Mouse (Mus musculus): ENCODE measurements around the gene Knop1. TPM values are rescaled to one million over a fixed set of nuclear protein-coding genes. Genes with fewer than 3 reads are reported as not detected.

Gene Knop1
- 10 to 100 TPM; 12.3 to 12.6 TPM for total RNA-seq (2021)
- long read RNA-seq, experiment 1, full-length matches to known transcripts, result 13 of 20 reads
- long read RNA-seq, experiment 1, partial matches to known transcripts, result 0 of 20 reads
- long read RNA-seq, experiment 1, other reads (novel, unspliced or antisense), result 7 of 20 reads
- long read RNA-seq, experiment 2, full-length matches to known transcripts, result 8 of 10 reads
- long read RNA-seq, experiment 2, partial matches to known transcripts, result 1 of 10 reads
- long read RNA-seq, experiment 2, other reads (novel, unspliced or antisense), result 1 of 10 reads

DNA sequence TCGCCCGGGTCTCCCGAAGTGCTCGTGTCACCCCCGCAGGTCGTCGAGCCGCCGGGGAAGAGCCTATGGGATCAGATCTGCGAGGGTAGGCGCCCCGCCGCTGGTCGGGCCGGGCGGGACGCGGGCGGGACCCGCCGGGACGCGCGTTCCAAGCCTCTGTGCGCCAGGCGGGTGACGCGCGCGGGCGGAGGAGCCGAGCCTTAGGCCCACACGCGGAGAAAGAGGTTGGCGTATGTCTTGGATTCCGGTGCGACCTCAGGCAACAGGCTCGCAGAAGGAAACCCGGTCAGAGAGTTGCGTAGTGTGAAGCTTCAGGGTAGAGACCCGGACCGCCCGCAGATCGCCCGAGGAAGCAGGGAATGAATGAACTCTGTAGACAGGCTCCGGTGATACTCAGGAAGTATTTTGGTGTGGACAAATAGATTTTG, at the start of gene Knop1:
Gene Knop1, minus strand, starts transcription at position 378 of the 428 bp plus-strand sequence.
- DNase-seq, result no peak

DNA sequence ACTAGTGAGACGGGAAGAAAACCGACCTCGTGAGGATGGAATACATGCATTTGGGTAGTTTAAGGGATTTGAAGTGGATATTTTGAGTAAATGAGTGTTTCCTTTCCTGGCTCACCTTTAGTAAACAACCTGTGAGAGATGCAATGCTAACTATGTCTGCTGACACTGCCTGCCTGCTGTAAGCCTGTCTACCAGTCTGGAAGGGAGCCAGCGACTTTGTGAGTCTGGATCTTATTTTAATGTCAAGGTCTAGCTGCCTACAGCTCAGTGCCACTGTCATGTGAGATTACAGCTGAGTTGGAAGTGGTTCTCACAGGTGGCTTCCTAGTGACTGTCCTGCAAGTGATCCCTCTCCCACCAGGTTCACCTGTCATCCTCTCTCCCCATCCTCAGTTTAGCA, 48.5 kb upstream of the Knop1 start:
- no peak for DNase-seq

DNA sequence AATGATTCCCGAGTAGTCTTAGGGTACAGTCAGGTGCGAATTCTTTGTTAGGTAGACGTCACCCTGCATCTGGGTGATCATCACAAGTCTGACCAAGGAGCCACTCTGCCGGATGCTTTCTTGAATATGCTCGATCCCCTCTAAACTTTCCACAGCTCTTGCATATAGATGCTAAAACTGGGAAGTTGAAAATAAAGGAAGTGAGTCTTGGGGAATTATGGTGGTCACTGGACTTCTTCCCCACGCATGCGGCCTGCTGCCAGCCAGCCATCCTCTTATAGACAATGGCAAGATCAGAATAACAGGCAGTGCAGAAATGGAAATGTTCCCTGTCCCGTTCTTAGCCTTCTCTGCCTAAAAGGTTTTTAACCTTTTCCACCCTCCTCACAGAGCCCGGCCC, 47.8 kb upstream of the Knop1 start:
- no peak for DNase-seq

DNA sequence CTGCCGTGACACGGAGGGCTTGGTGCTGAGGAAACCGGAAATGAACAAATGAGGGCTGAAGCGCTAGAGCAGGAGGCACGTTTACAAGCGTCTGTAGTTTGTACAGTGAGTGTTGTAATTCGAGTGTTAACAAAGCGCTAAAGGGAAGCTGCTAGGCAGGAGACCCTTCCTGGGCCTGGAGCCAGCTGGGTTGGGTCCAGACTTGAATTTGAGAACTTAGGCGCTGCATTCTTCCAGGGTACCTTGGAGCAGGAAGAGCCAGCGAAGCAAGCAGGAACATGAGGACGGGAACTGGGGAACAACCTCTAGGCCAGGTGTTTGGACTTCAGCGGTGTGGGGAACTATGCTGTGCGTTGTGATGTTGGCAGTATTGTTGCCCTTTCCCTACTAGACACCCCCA, 46.9 kb upstream of the Knop1 start:
- peak in 1 of 2 experiments; percentile 8 for DNase-seq

DNA sequence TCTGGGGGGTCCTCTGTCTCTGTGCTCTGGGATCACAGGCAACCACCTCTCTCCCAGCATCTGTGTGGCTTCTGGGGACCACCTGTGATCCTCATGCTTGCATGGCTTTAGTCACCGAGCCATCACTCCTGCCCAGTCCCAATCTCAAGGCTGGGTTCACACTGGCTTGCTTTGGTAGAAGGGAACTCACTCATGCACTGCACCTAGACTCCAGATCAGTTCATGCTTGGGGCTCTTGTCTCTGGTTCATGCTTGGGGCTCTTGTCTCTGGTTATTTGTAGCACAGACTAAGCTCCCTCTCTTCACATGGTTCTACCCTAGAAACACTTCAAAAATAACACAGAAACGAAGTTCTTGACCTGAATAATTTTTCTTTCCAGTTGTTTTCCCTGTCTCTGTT, 44.0 kb upstream of the Knop1 start:
- no peak for DNase-seq

DNA sequence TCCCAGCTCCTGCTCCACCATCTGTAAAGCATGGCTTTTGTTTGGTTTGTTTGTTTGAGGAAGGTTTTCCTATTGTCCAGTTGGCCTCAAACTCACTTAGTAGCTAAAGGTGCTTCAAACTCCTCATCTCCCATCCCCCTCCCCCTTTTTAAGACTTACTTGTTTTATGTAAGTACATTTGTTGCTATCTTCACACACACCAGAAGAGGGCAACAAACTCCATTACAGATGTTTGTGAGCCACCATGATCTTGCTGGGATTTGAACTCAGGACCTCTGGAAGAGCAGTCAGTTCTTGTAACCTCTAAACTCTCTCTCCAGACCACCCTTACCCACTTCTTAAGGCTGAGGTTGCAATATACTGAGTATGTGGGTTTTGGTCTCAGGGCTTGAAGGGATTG, 42.0 kb upstream of the Knop1 start:
- no peak for DNase-seq

DNA sequence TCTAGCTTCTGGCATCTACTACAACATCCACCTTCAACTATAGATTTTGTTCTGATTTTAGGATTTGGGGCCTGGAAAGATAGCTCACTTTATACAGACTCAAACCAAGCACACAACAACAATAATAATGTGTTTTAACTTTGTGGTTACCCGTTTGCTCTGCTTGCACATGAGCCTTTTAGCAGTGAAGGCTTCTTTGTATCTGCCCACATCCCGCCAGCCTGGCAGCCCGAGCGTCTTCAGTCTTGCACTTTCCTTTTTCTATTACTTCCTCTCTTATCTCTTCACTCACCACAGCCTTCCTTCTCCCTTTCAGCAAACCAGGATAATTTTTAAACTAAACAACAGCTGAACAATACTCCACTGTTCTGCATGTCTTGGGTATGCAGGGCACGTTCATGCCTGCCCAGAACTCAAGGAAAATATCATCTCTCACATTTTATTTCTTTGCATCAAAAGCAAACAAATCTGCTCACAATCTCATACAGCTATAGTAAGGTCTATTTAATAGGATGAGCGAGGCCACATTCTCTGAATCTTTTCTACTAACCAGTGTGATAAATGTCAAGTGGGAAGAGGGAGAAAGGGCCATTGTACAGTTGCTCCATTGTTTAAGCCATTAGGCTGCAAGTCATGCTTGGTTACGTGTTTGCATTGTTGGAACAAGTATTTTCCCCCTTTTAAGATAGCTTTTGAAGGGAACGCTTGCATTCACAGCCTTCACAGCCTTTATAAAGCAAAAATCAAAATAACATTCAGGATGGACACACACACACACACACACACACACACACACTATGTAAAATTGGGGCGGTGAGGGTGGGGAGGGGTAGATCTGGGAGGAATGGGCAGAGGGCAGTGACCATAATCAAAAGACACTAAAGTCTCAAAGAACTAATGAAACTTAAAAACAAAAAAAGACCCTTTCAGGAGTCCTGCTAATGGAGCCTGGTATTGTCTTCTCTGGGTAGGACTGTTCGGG, 39.7 kb upstream of the Knop1 start:
- DNase-seq, result no peak

DNA sequence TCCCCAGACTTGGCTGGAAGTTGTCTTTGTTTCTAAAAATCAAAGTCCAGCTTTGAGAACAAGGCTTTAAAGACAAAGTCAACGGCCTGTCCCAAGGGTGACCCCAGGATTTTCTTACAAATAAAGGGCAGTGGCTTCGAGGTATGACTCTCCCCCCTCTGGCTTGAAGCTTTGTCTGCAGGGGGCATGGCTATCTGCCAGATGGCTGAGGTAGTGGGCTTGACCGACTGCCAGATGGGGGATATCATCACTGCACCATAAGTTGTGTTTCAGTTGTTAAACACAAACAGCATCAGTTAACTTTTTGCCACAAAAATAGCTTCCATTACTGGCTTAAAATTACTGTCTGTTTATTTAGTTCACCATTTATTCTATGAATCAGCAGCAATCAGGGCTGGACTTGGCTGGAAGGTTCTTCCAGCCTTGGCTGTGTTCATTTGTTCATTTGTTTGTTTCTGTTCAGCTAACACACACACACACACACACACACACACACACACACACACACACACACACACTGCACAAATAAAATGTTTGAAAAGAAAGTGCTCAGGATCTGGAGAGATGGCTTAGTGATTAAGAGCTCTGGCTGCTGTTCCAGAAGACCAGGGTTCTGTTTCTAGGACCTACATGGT, 33.1 kb upstream of the Knop1 start:
- DNase-seq, result peak in 1 of 2 experiments; percentile 9

DNA sequence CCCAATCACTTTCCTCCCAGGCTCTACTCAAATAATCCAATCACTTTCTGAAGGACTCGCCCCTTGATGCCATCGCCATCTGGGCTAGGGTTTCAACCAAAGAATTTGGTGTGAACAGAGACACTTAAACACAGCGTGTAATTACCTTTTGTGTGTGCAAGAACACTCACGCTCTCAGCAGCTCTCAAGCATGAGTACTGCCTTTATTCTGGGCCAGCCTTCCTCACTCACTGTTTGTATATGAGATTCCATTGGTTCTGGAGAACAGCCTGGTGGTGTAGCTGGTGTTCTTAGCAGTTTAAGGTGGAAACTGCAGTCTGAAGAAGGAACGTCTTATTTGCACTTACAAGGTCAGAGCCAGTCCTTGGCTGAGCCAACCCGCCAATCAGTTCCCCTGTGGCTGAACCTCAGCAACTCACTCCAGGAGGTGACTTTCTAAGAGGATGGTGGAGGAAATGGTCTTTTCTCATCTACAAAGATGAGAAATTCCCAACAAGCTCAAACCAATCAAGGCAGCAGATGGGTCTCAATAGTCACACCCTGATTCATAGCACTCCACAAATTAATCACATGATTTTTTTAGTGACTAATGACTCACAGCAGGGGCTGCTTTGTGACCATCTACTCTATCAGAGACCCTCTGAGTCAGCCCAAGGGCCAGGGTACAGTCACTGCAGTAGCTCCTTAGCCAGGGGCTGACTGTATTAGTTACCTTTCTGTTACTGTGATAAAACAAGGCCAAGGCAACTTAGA, 31.4 kb upstream of the Knop1 start:
- DNase-seq, result no peak

DNA sequence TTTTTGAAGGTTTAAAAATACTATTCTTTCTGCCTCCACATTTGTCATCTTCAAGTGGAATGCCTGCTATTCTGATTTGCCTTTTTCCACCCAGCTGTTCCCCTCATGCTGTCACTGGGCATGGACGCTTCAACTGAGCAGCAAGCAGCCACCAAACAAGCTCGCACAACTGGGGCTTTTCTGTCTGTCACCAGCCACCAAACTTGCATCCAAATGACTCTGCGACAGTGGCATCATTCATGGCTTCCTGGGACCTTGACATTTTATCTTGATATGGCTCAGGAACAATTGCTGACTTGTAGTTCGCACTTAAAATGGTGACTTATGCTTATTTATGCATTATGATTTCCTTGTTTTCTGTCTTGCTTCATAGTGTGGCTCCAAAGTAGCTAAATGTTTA, 28.9 kb upstream of the Knop1 start:
- DNase-seq, result no peak

DNA sequence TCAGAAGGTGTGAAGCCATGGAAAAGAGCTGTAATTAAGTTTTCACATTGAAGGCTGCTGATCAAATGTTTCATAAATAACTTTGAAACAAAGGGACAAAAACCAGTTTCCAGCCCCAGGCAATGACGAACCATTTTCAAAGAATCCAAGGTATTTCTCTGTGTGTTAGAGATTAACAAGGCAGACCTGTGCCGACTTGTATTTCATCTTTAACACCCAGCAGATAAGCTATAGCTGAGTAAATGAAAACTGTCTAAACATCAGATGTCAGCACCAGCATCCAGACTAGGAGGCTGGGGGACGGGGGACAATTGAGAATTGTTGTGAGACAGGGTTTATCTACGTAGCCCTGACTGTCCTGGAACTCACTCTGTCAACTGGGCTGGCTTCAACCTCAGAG, 27.9 kb upstream of the Knop1 start:
- no peak for DNase-seq

DNA sequence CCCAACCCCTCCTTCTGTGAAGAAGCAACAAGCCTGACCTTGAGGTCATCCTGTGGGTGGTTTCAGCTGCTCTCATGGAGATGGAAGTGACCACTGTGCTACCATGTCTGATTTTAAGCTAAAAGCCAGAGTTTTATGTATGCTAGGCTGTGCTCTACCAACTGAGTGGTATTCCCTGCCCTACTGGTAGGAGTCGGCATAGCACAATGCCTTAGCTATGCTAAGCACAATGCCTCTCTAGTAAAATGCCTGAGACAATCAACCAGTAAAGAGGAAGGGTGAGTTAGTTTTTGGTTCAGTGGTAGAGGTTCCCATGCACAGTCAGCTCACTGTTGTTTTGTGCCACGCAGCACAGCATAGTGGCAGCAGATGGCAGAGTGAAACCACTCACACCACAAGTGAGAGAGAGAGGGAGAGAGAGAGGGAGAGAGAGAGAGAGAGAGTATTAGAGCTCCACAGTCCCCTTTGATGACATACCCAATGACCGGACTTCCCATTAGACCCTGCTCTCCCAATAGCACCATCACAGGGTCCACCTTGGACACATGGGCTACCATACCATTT, 23.5 kb upstream of the Knop1 start:
- DNase-seq, result no peak

DNA sequence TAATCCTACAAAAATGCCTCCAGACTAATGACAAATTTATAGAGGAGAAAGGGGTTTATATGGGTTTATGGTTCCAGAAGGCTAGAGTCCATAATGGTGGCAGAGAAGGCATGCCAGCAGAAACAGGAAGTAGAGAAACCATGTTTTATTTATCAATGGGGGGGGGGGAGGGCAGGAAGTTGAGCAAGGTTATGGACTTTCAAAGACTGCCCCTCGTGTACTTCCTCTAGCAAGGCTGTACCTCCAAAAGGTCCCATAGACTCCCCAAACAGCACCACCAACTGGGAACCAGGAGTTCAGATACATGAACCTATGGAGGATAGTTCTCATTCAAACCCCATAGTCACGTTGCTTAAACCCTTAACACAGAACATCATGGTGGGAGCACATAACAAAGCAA, 9.3 kb upstream of the Knop1 start:
- no peak for DNase-seq

DNA sequence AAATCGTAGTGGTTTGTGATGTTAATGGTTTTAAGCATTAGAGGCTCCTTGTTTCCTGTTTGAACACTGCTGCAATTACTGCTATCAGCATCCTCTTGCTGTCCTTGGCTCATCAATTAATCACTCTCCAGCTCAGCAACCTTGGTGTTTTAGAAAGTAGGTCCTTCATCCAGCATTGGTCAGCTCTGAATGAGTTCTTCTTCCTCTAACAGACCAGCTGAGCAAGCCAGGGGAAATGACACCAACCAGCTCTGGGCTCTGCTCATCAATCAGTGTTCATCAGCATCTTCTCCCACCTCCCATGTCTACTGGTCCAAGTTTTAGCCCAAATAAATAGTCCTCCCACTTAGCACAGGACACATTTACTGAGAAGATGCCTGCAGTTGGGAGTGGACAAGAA, 2.6 kb upstream of the Knop1 start:
- no peak for DNase-seq

DNA sequence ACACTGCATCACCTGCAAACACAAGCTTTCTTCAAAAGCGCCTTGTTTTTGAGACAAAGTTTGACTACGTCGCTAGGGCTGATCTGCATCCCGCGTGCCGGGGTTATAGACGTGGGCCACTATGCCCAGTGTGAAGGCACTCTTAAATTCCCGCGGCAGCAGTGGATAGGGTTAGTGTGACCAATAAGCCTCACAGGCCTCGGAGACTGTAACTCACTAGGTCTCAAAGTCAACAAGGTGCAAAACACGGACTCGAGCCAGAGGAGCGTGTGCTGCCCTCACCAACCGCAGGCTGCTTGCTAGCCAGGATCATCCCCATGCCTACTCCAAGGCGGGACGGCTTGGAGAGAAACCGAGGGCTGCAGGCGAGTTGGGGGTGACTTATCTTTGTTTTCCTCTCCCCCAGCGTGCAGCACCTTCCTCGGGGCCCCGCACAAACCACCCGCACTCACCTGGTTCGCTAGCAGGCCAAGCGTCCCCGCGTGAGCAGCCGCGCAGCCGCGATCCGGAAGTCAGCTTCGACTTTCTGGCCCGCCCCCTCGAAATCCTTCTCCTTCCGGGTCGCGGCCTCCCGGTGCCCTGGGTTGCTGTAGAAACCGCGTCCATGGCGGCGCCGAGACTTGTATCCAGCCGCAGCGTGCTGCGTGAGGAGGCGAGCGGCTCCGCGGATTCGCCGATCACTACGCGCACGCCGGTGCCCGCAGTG, 730 bp downstream of the Knop1 start, which contains the start of gene Iqck:
Gene Iqck, plus strand, starts transcription at position 582 of the 706 bp plus-strand sequence.
- DNase-seq, result peak; percentile 93 to 95

DNA sequence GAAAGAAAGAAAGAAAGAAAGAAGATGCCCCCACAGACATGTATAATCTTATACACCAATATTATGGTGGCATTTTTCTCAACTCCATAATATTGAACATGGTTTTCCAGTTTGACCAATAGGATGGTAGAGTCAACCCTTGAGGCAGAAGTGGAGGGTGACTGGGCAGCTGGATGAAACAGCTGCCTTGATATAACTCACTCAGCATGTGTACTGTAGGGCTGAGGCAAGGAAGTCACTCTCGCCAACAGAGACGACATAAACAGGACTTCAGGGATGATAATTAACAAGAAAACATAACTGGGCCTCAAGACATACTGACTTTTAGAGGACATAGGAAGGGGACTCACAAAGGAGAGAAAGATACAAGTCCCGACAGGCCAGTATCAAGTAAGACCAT, 1.4 kb downstream of the Knop1 start:
- no peak for DNase-seq

DNA sequence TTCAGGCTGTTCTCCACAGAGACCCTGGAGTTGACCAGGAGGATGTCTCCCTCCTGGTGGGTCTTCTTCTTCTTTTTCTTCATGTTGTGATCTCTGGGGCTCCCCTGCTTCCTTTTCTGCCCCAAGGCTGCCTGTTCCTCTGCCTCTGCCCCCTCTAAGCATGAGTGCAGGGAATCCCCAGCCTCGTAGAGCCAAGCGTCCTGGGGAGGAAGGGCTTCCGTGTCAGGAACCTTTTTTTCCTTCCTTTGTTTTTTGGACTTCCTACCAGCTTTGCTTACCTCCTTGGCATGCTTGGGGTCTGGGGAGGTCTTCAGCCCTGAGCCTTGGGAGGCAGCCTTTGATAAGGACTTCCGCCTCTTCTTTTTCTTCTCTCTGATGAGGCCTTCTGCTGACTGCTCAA, 3.4 kb downstream of the Knop1 start:
- DNase-seq, result no peak

DNA sequence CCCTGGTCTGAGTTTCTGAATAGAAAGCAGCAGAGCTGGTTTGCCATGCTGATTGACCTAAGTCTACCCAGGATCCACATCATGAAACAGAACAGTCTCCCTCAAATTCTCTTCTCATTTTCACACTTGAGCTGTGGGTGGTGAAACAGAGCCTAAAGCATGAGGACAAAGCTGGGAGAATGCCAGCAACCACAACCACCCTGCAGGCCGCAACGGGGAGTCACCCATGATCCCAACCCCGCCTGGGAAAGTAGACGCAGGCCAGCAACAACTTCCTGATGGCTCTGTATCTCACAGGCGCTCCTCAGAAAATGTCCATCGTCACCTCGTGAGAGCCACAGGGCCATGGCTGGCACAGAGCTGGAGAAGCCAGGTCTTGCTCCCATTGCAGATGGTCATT, 4.5 kb downstream of the Knop1 start:
- DNase-seq, result peak; percentile 44 to 62

DNA sequence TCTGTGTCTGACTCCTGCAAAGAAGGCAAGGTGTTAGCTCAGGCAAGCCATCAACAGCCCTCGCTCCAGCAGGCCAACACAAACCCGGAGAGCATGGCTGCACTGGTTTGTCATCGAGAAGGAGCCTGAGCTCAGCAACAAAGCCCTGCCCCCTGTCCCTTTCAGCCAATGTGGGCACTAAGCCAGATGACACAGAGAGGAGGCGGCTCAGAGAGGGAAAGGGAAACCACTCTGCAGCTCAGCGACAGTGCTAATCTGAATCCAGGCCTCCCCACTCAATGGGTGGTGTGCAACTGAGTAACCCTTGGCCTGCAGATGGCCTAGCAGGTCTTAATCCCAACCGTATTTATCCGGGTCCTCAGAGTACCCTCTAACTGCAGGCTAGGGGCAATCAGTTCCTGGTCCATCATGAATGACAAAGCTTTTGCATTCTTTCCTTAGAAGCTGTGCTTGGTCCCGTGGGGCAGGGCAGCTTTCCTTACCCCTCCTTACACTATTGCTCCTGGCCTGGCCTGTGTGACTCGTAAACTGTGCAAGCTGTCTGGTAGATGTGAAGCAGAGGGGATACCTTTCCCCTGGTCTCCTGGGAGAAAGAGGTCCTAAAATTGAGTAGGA, 5.3 kb downstream of the Knop1 start:
- peak; percentile 68 to 71 for DNase-seq

DNA sequence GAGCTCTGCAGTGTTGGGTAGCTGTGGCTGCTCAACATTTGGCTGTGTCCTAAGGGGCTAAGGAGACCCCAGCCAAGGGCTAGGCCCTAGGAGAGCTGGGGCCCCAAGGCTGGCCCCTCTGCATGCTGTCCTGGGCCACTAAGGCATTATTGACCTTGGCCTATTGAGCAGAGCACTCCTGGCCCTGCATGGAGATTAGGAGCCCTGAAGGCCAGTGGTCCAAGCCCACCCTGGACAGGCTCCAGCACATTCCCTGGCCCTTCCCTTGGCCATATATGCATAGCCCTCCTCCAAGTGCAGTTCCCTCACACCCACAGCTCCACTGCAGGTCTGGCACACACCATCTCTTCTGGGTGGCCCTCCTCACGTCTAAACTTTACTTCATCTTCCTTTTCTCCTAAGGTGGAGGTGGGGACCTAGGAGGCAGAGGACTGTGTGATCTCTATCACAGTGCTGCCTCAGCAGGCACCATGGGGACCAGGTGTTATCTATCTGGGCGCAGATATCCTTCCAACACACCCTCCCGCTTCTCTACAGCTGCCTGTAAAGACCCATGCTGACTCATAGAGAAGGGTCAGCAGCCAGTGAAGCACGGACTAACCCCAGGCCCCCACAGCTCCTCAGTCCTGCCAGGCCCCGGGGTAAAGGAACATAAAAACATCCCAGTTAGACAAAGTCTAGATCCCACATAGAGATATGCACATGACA, 6.4 kb downstream of the Knop1 start:
- no peak for DNase-seq

Measured in heart, adult 18-20 months (tissue).